Mouse (Mus musculus) thymus, adult 2 months (tissue): ENCODE data around the gene Stx4a.

Experiments
- CTCF ChIP-seq: fragments of 200-500 bp; IDR thresholded peaks from 2 replicates; pipeline ENCODE4 v1.5.1; 2012; ENCODE audit warnings: mild to moderate bottlenecking, control low read depth, low read length, moderate library complexity, borderline replicate concordance; ENCODE audit not compliant: control insufficient read depth, poor library complexity, insufficient read depth; ENCODE audit errors: extremely low read depth
- POLR2A ChIP-seq: fragments of 200-500 bp; IDR thresholded peaks from 2 replicates; pipeline ENCODE4 v1.6.1; 2012; ENCODE audit warnings: mild to moderate bottlenecking, low read length, control low read depth, moderate library complexity; ENCODE audit not compliant: control insufficient read depth, poor library complexity, insufficient read depth; ENCODE audit errors: extremely low read depth

GRCm38 (mm10) chr7:127840886-127841285 is 16.8 kb downstream of the Stx4a start:
- TF ChIP-seq CTCF = no peak
- TF ChIP-seq POLR2A = no peak; the same call in 1 of the 2 replicates
